In the genomic region with DNA sequence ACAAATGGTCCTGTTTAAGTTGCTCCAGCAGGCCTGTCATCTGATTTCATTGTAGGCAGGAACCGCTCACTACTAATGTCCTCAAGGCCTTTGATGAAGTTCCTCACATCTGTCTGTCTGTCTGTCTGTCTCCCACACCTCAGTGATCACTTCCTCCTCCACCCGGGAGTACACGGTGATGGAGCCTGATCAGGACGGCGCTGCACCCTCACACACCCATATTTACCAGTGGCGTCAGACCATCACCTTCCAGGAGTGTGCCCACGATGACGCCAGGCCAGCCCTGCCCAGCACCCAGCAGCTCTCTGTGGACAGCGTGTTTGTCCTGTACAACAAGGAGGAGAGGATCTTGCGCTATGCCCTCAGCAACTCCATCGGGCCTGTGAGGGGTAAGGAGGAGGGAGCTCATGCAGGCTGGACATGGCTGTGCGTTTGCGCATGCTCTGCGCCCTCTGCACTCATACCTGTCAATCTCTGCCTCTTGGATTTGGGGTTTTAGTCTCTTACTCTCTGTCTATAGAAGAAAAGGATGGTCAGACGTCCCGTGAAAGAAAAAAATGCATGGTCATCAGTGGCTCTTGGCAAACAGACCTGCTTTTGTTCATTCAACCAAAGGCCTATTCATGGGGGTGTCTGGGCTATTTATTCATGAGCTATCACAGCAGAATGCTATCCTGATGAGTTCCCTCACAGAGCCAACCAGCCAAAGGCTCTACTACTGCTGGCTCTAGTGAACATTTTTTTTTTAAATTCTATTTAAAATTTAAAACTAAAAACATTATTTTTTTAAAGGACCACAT, we compare ENCODE assay signal across 12 mouse cellular contexts. TPM values are rescaled to one million over a fixed set of nuclear protein-coding genes. Genes with fewer than 3 reads are reported as not detected.
DNase-seq lines count a peak whose midpoint lies in the region; ATAC-seq and TF ChIP-seq lines count a peak whose summit lies in the region.
"Had no signal": no experiment of that assay in that cellular context is flagged by ENCODE, and none has a peak within 500 bp of the region (broad histone marks: within the 10 kb centered on the region; RNA-seq: fewer than 3 reads in every experiment).

No protein-coding gene starts in this region.

- peak overlapping the region; percentile 35; the same call in 1 of the 2 replicates for H3K27ac ChIP-seq in hindbrain, embryonic 13.5 days
- no peak overlapping the region for H3K27ac ChIP-seq in liver, postnatal 0 days (ENCODE audit: low read depth)

- DNase-seq in heart, adult 11 months: peak; percentile 87
- no peak for DNase-seq in heart, adult 8-10 months (ENCODE audit: low spot score)
- peak; percentile 49 for DNase-seq in embryo, embryonic 10.5 days (ENCODE audit: low spot score)
- peak; percentile 21 for DNase-seq in neural tube, embryonic 10.5 days (ENCODE audit: extremely low spot score, low spot score)
- DNase-seq in kidney, adult 11 months: no peak
- no peak for DNase-seq in right cerebral cortex, postnatal 10 days (ENCODE audit: low spot score in 2 of 2)
- DNase-seq in liver, postnatal 0 days: no peak
- DNase-seq: heart, adult 18-20 months; kidney, adult 18-20 months; spleen, adult 18-20 months; thymus, postnatal 36 days had no signal

- 59% methylated on average over 16 of the region's 16 CpGs for WGBS in hindbrain, embryonic 13.5 days
- 79% methylated on average over 16 of the region's 16 CpGs for WGBS in liver, postnatal 0 days (ENCODE audit: insufficient replicate concordance)

- peaks cover 10% of the 10 kb centered on the region for H3K4me1 ChIP-seq in hindbrain, embryonic 13.5 days (replicated peaks)
- no peaks in the 10 kb centered on the region for H3K4me1 ChIP-seq in liver, postnatal 0 days (ENCODE audit: insufficient read depth)

- H3K36me3 ChIP-seq in hindbrain, embryonic 13.5 days: no peaks in the 10 kb centered on the region
- H3K36me3 ChIP-seq in liver, postnatal 0 days (replicated peaks; ENCODE audit: insufficient read depth, low read length): peaks cover 18% of the 10 kb centered on the region

- H3K4me3 ChIP-seq in hindbrain, embryonic 13.5 days: no peak overlapping the region
- H3K4me3 ChIP-seq in liver, postnatal 0 days (ENCODE audit: low read depth, low read length): no peak overlapping the region

- ATAC-seq in hindbrain, embryonic 13.5 days (ENCODE audit: low FRiP score): peak; percentile 67
- ATAC-seq in liver, postnatal 0 days: no peak

- no peak overlapping the region for H3K9ac ChIP-seq in hindbrain, embryonic 13.5 days
- H3K9ac ChIP-seq in liver, postnatal 0 days (replicated peaks): no peak overlapping the region

- no peaks in the 10 kb centered on the region for H3K27me3 ChIP-seq in hindbrain, embryonic 13.5 days
- no peaks in the 10 kb centered on the region for H3K27me3 ChIP-seq in liver, postnatal 0 days (ENCODE audit: insufficient read depth, low read length)

- no peak for TF ChIP-seq EP300 in liver, postnatal 0 days (IDR thresholded peaks at IDR 0.05; ENCODE audit: low read depth)

- no peak overlapping the region for H3K4me2 ChIP-seq in hindbrain, embryonic 13.5 days
- no peak overlapping the region for H3K4me2 ChIP-seq in liver, postnatal 0 days (ENCODE audit: low read depth, low read length)

- TF ChIP-seq CTCF in liver, postnatal 0 days (IDR thresholded peaks at IDR 0.05; ENCODE audit: low read depth): no peak

- no peaks in the 10 kb centered on the region for H3K9me3 ChIP-seq in hindbrain, embryonic 13.5 days
- H3K9me3 ChIP-seq in liver, postnatal 0 days (ENCODE audit: low read length): no peaks in the 10 kb centered on the region

RNA-seq across cellular contexts. Expression of gene Nid1, which starts 44.7 kb away (rescaled TPM):
- total RNA-seq in heart, adult 8-10 months (2022): 10 to 100 TPM; 37.8 to 51.5 (median 48.6) TPM
- polyA plus RNA-seq in hindbrain, embryonic 13.5 days (2015; fragmentation: Nextera tagmentation; extraction: Ambion mirVana): 48.0 and 53.6 TPM in 2 replicates
- polyA plus RNA-seq in liver, postnatal 0 days (2015; fragmentation: Nextera tagmentation; extraction: Ambion mirVana): 14.8 and 17.9 TPM in 2 replicates

Comparison
In these comparisons a context has a peak if more than half of its experiments do, and no peak if none do; other contexts are left out.
1. DNase-seq: peak in heart, adult 11 months (single experiment), embryo, embryonic 10.5 days (single experiment) and neural tube, embryonic 10.5 days (single experiment); none in heart, adult 8-10 months (single experiment), kidney, adult 11 months (single experiment), right cerebral cortex, postnatal 10 days (0 of 2) and liver, postnatal 0 days (single experiment).